Mouse (Mus musculus): Measurements from ENCODE around the gene Nucks1. TPM values are rescaled to one million over a fixed set of nuclear protein-coding genes. Genes with fewer than 3 reads are reported as not detected.

Gene Nucks1
- polyA plus RNA-seq, 1 experiment from 2014 or later = 67.1 TPM

- Histone ChIP-seq H3K4me3 (ENCODE audit: low read depth, low read length) (no peak overlapping the region), H3K36me3 (replicated peaks; ENCODE audit: control insufficient read depth, insufficient read depth, low read depth, low read length) (no peaks in the 10 kb centered on the region; the same call in 1 of the 2 replicates), H3K4me1 (ENCODE audit: control insufficient read depth, insufficient read depth, low read length) (no peaks in the 10 kb centered on the region), H3K9me3 (replicated peaks; ENCODE audit: control insufficient read depth, low read length) (no peaks in the 10 kb centered on the region), H3K27me3 (ENCODE audit: control insufficient read depth, insufficient read depth, low read length) (no peaks in the 10 kb centered on the region), H3K4me2 (ENCODE audit: low read depth, low read length) (no peak overlapping the region), H3K27ac (replicated peaks; ENCODE audit: low read depth, low read length) (no peak overlapping the region), H3K9ac (replicated peaks; ENCODE audit: low read length) (no peak overlapping the region)
- DNase-seq (ENCODE audit: low spot score) (peak; percentile 88), ATAC-seq (replicated peaks; ENCODE audit: insufficient number of reproducible peaks, low FRiP score, low TSS enrichment, low read depth) (peak; percentile 57)
- 44% methylated on average over 12 of the region's 12 CpGs for WGBS
Measured at GRCm38 (mm10) chr1:131981378-131982013, 71.2 kb downstream of the Nucks1 start.

DNA sequence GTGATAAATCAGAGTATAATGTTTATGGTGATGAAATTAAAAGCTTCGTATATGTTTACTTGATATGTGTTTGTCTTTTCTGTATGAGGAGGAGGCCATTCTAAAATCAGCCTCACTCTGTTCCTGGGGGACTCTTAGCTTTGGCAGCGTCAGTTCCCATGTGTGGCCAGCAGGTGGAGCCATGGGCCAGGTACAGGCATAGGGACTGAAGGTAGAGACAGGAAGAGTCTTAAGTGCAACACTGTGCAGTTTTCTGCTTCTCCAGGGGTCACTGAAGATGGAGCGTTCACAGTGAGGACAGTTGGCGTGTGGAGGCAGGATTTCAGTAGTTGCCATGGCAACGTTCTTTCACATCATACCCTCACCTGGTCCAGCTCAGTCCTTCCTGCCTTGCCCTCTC is 72.6 kb downstream of the Nucks1 start:
- H3K4me1 ChIP-seq (ENCODE audit: control insufficient read depth, insufficient read depth, low read length) = no peaks in the 10 kb centered on the region
- no peak overlapping the region for H3K9ac ChIP-seq (replicated peaks; ENCODE audit: low read length)
- H3K27me3 ChIP-seq (ENCODE audit: control insufficient read depth, insufficient read depth, low read length) = no peaks in the 10 kb centered on the region
- 15% methylated on average over 5 of the region's 5 CpGs for WGBS
- ATAC-seq (replicated peaks; ENCODE audit: insufficient number of reproducible peaks, low FRiP score, low TSS enrichment, low read depth) (no peak), DNase-seq (ENCODE audit: low spot score) (peak; percentile 77)
- no peak overlapping the region for H3K4me3 ChIP-seq (ENCODE audit: low read depth, low read length)
- H3K36me3 ChIP-seq (replicated peaks; ENCODE audit: control insufficient read depth, insufficient read depth, low read depth, low read length) = no peaks in the 10 kb centered on the region
- no peak overlapping the region for H3K4me2 ChIP-seq (ENCODE audit: low read depth, low read length)
- H3K27ac ChIP-seq (replicated peaks; ENCODE audit: low read depth, low read length) = no peak overlapping the region
- H3K9me3 ChIP-seq (replicated peaks; ENCODE audit: control insufficient read depth, low read length) = no peaks in the 10 kb centered on the region

DNA sequence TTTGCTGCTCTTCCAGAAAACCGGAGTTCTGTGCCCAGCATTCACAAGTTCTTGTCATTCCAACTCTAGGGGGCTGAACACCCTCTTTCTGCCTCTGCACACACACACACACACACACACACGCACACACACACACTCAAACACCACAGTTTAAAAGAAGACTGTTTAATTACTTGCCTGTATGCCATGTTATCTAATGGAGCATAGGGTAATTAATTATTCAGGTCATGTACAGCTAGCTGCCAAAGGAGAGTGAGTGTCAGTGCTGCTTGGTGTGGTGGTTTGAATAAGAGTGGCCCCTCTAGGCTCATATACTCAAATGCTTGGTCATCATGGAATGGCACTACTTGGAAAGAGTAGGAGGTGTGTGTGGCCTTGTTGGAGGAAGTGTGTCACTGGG is 73.5 kb downstream of the Nucks1 start:
- 88% methylated on average over 2 of the region's 2 CpGs for WGBS
- no peaks in the 10 kb centered on the region for H3K9me3 ChIP-seq (replicated peaks; ENCODE audit: control insufficient read depth, low read length)
- H3K4me3 ChIP-seq (ENCODE audit: low read depth, low read length) = no peak overlapping the region
- H3K27me3 ChIP-seq (ENCODE audit: control insufficient read depth, insufficient read depth, low read length) = no peaks in the 10 kb centered on the region
- H3K4me2 ChIP-seq (ENCODE audit: low read depth, low read length) = no peak overlapping the region
- H3K9ac ChIP-seq (replicated peaks; ENCODE audit: low read length) = no peak overlapping the region
- no peaks in the 10 kb centered on the region for H3K4me1 ChIP-seq (ENCODE audit: control insufficient read depth, insufficient read depth, low read length)
- ATAC-seq (replicated peaks; ENCODE audit: insufficient number of reproducible peaks, low FRiP score, low TSS enrichment, low read depth) = no peak
- no peak overlapping the region for H3K27ac ChIP-seq (replicated peaks; ENCODE audit: low read depth, low read length)
- DNase-seq (ENCODE audit: low spot score) = no peak
- no peaks in the 10 kb centered on the region for H3K36me3 ChIP-seq (replicated peaks; ENCODE audit: control insufficient read depth, insufficient read depth, low read depth, low read length)

Other genes starting within 250 kb of the Nucks1 start
- 0.50 and 0.81 TPM in 2 replicates for gene Rab7b, start 221.8 kb upstream of the Nucks1 start, polyA plus RNA-seq (2014; fragmentation: Nextera tagmentation; extraction: Ambion mirVana)
- gene Slc26a9, start 166.5 kb upstream of the Nucks1 start, polyA plus RNA-seq (2014; fragmentation: Nextera tagmentation; extraction: Ambion mirVana) = 0.22 TPM in 1 of 2 replicates, not detected in the other
- 1.0 and 1.1 TPM in 2 replicates for gene Pm20d1, start 113.2 kb upstream of the Nucks1 start, polyA plus RNA-seq (2014; fragmentation: Nextera tagmentation; extraction: Ambion mirVana)
- 9.2 and 10.9 TPM in 2 replicates for gene Slc41a1, start 83.0 kb upstream of the Nucks1 start, polyA plus RNA-seq (2014; fragmentation: Nextera tagmentation; extraction: Ambion mirVana)
- gene Rab29, start 43.3 kb upstream of the Nucks1 start, polyA plus RNA-seq (2014; fragmentation: Nextera tagmentation; extraction: Ambion mirVana) = 15.2 and 19.0 TPM in 2 replicates
- gene Slc45a3, start 52.4 kb downstream of the Nucks1 start, polyA plus RNA-seq (2014; fragmentation: Nextera tagmentation; extraction: Ambion mirVana) = 3.8 and 4.6 TPM in 2 replicates
- gene Elk4, start 97.1 kb downstream of the Nucks1 start, polyA plus RNA-seq (2014; fragmentation: Nextera tagmentation; extraction: Ambion mirVana) = 18.0 and 19.8 TPM in 2 replicates
- 8.1 and 9.0 TPM in 2 replicates for gene Mfsd4a, start 157.5 kb downstream of the Nucks1 start, polyA plus RNA-seq (2014; fragmentation: Nextera tagmentation; extraction: Ambion mirVana)
- 1.6 and 2.3 TPM in 2 replicates for gene Cdk18, start 229.2 kb downstream of the Nucks1 start, polyA plus RNA-seq (2014; fragmentation: Nextera tagmentation; extraction: Ambion mirVana)